Mouse (Mus musculus) retina, postnatal 7 days (tissue): ENCODE measurements around the gene AF366264.
"Not testable (repeated sequence)": the region's sequence is repeated elsewhere in the genome, so short reads cannot be mapped to it uniquely, and the experiment has no call there.

ENCODE experiments used
- DNase-seq: peaks from one replicate; pipeline ENCODE4 v3.0.0-alpha.2; 2012; ENCODE audit warnings: low read depth, low spot score

Gene AF366264

DNA sequence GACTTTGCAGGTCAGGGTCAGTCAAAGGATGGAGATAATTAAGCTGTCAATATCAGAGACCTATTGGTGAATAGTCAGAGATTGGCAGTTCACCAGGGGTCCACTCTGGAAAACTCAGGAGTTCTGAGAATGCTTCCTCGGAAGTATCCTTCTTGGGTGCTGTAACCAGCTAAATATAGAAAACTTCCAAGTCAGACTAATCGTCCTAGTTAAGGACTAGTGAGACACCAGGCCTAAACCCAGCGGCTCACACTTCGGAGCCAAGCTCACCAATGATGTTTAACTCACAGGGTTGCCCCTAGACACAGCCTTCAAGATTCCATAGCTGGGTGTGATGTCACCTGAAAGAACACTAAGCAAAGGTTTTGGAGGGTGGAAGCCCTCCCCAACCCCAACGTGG is at the start of gene AF366264:
TSS of gene AF366264 (minus strand) at position 101 of the 400 bp plus-strand sequence.
- DNase-seq, result not testable (repeated sequence)

DNA sequence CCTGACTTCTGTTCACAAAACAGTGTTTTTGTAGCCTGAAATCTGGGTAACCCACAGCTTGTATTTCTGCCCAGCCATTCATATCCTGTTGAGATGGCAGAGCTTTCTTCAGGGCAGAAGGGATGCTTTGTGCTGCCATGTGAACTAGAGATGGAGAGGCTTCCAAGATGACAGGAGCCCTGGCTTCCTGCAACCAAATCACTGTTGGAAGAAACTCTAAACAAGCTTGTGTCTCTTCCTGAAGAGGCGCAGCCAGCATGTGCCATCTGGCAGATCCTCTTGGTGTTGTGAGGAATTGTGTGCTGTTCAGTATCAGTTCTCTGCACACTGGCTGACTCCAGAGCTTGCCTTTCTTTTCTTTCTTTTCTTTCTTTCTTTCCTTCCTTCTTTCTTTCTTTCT is 5.1 kb upstream of the AF366264 start:
- DNase-seq, result not testable (repeated sequence)

DNA sequence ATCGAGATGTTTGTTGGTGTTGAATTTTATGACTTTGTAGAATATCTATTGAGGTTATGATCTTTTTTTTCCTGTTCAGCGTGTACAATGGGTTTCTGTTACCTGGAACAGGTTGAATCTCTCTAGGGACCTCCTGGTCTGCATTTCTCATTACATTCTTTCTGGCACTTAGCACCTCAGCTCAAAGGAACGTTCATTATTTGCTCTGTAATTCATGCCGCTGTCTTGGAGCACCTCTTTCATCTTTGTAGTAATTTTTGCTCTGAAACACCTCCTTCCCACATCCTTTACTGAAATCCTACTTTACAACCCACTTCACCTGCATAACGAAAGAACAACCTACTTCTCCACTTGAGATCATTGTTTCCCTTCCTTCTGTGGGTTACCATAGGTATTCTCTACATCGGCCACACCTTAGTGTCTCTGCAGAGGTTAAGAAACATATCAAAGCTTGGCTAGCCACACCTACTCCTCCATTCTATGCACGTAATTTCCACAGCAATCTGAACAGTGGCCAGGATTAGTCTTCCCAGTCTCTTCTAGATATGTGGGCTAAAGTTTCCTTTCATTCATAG is 9.5 kb downstream of the AF366264 start:
- DNase-seq, result no peak

DNA sequence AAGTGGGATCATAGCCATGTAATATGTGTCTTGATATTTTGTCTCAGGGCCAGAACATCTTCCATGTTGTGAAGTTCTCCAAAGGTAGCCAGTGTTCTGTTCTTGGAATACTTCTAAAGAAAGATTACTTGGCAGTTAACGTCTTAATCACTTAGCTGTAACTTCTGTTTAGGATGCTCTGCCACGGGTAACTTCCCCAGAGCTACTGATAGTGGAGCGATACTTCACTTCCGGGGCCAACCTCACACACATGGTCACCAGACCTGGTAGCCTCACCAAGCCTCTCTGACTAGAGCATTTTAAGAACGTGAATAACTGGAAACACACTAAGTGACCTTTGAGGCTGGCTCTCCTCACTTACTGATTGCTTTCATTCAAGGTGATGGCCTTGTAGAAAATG is 38.6 kb downstream of the AF366264 start:
- no peak for DNase-seq

DNA sequence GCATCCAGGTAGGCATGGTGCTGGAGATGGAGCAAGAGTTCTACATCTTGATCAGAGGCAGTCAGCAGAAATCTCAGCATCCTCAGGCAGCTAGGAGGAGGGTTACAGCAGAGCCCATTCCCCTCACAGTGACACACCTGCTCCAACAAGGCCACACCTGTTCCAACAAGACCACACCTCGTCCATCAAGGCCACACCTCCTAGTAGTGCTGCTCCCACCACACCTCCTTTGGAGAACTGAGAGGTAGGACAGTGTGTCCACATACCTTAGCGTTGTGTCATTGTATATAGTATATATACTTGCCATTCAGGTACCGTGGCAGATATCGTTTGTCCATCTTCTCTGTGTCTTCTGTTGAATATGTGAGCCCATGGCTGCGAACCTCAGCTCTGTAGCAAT is 40.5 kb downstream of the AF366264 start:
- DNase-seq, result no peak

DNA sequence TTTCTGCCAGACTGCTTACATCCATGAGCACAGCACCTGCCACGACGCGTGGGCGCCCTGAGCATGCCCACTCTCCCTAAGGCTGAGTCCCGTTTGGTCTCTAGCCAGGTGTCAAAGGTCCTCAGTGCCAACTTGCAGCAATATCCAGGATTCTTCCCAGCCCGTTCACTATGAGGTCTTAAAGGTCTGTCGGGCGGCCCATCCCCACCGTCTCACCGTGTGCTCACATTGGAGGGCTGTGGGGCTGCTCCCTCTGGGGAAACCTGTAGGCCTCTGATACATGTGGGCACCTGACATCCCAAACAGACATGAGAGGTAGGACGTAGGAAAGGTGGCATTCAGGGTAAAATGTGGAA is 44.5 kb downstream of the AF366264 start:
- no peak for DNase-seq

DNA sequence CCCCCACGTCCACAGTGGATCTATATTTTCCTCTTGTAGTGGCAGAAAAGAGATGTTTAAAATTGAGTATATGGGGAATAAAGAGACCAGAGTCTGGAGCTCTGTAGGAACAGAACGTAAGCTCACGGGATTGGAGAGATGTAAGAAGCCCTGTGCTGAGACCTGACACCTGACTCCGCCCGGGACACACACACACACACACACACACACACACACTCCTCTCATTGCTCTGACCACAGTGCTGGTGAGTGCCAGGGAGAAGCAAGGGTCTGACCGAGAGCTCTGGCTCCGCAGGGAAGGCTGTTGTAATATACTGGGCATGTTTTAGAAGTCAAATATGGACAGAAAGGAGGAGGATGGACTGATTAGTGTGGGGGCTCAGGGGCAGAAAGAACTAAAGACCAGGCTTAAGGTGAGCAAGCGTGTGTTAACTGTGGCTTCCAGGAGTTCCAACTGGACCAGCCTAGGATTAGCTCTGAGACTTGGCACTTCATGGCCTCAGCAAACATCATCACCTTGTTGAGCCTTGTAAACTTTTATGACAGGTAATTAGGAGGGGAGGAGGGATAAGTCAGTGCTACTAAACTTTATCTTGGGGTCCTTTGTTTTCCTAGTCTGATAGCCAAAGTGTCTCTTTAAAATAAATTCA is 45.0 kb downstream of the AF366264 start:
- DNase-seq, result no peak

DNA sequence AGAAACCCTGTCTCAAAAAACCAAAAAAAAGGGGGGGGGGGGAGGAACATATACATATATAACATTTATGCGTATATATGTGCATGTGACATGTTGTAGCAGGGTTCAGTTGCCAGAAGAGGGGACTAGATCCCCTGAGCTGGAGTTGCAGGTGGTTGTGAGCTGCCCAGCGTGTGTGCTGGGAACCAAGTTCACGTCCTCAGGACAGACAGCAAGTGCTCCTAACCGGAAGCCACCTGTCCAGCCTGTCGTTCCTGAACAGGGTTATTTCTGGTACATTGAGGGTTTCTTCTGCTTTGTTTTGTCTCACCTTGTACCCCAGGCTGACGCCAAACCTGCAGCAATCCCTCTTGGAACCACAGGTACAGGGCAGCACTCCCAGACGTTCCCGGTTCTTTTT is 48.6 kb downstream of the AF366264 start:
- DNase-seq, result no peak

DNA sequence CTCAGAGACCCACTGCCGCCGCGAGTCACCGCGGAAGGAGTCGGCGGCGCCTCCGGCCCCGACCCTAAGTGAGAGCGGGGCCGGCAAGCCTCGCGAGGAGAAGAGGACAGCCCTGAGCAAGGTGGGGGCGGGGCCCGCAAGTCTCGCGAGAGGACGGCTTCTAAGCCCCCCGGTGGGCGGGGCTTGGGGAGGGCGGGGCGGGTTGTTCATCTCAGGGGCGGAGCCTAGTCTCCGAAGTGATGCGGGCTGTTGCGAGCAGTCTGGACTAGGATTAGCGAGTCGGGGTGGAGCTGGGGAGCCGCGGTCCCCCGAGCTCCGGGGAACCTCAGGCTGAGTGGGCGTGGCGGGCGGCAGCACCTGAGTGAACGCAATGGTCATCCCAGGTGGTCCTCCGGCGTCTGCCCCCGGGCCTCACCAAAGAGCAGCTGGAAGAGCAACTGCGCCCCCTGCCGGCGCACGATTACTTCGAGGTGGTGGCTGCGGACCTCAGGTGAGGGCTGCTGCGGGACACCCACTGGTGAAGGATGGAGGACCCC is 52.4 kb downstream of the AF366264 start:
- peak; percentile 98 for DNase-seq

DNA sequence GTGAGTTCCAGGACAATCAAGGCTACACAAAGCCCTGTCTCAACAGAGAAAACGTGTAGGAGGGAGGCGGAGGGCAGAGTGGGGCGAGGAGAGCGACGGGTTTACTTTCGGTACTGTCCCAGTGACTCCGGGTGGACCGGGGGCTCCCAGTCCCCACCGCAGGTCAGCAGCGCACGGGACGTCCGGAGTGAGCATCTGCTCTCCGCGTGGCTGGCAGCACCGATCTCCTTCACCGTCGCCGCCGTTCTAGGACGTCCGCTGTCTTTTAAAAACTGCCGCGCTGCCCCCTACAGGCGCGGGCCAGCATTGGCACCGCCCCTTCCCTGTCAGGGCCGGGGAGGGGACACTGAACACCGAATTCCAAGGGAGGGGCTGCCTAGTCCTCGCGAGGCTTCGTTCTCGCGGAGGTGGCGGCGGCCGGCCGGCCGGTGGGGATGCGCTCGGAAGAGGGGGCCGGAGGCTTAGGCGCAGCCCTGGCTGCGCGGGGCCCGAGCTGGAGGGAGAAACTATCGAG is 52.9 kb downstream of the AF366264 start, which contains the start of gene Upf3a:
TSS of gene Upf3a (plus strand) at position 366 of the 514 bp plus-strand sequence.
- DNase-seq, result peak; percentile 93
